ENCODE assay signal across 14 mouse cellular contexts in genomic region chr9:105693056-105693455, GRCm38 (mm10). TPM values are rescaled to one million over a fixed set of nuclear protein-coding genes. Genes with fewer than 3 reads are reported as not detected.
DNase-seq lines count a peak whose midpoint lies in the region; ATAC-seq and TF ChIP-seq lines count a peak whose summit lies in the region.
"Had no signal": no experiment of that assay in that cellular context is flagged by ENCODE, and none has a peak within 500 bp of the region (broad histone marks: within the 10 kb centered on the region; RNA-seq: fewer than 3 reads in every experiment).

No protein-coding gene starts in this region.

- no peak for TF ChIP-seq CTCF in layer of hippocampus, adult 2 months (conservative IDR thresholded peaks at IDR 0.05)

- ATAC-seq in forebrain, embryonic 14.5 days, result no peak
- ATAC-seq in forebrain, embryonic 12.5 days (ENCODE audit: low FRiP score), result no peak
- ATAC-seq: CD4-positive, CD25-positive, alpha-beta regulatory T cell, adult 4 months; inflammation-experienced regulatory T-cells, adult 6 months had no signal

- no peak overlapping the region for H3K4me2 ChIP-seq in forebrain, embryonic 14.5 days (ENCODE audit: low read length)
- H3K4me2 ChIP-seq in forebrain, embryonic 12.5 days, result no peak overlapping the region
- H3K4me2 ChIP-seq: embryonic facial prominence, embryonic 12.5 days; neural tube, embryonic 12.5 days had no signal

- H3K9ac ChIP-seq in forebrain, embryonic 14.5 days (ENCODE audit: low read length), result no peak overlapping the region
- no peak overlapping the region for H3K9ac ChIP-seq in forebrain, embryonic 12.5 days
- H3K9ac ChIP-seq: embryonic facial prominence, embryonic 12.5 days; neural tube, embryonic 12.5 days had no signal

- WGBS in forebrain, embryonic 14.5 days, result 85% methylated on average over 9 of the region's 9 CpGs
- WGBS in forebrain, embryonic 12.5 days, result 86% methylated on average over 9 of the region's 9 CpGs

- H3K4me3 ChIP-seq in forebrain, embryonic 14.5 days (ENCODE audit: low read depth, low read length), result no peak overlapping the region
- no peak overlapping the region for H3K4me3 ChIP-seq in forebrain, embryonic 12.5 days (replicated peaks)
- no peak overlapping the region for H3K4me3 ChIP-seq in layer of hippocampus, adult 2 months
- H3K4me3 ChIP-seq: embryonic facial prominence, embryonic 12.5 days; neural tube, embryonic 12.5 days had no signal

- no peaks in the 10 kb centered on the region for H3K9me3 ChIP-seq in forebrain, embryonic 14.5 days (replicated peaks; ENCODE audit: control insufficient read depth, low read length)
- H3K9me3 ChIP-seq in forebrain, embryonic 12.5 days, result no peaks in the 10 kb centered on the region
- H3K9me3 ChIP-seq: embryonic facial prominence, embryonic 12.5 days; G1E; neural tube, embryonic 12.5 days had no signal

- DNase-seq in forebrain, embryonic 14.5 days (ENCODE audit: low spot score), result peak; percentile 11
- no peak for DNase-seq in layer of hippocampus, adult 2 months (ENCODE audit: low spot score in 2 of 2)
- DNase-seq in layer of hippocampus, adult 11-12 months (ENCODE audit: low spot score), result no peak
- DNase-seq in right cerebral cortex, adult 18-20 months, result peak; percentile 62
- DNase-seq in right cerebral cortex, postnatal 4 days, result no peak
- peak; percentile 45 to 59 for DNase-seq in right cerebral cortex, postnatal 36 days (ENCODE audit: low spot score in 2 of 2)
- no peak for DNase-seq in lung, adult 18-20 months

- no peak overlapping the region for H3K27ac ChIP-seq in forebrain, embryonic 14.5 days (ENCODE audit: low read depth, low read length)
- H3K27ac ChIP-seq in forebrain, embryonic 12.5 days, result no peak overlapping the region
- peak overlapping the region; percentile 90 for H3K27ac ChIP-seq in layer of hippocampus, adult 2 months
- H3K27ac ChIP-seq: embryonic facial prominence, embryonic 12.5 days; neural tube, embryonic 12.5 days; stomach, postnatal 0 days had no signal

- no peaks in the 10 kb centered on the region for H3K4me1 ChIP-seq in forebrain, embryonic 14.5 days (ENCODE audit: control insufficient read depth, insufficient read depth, low read length)
- peaks cover 7% of the 10 kb centered on the region for H3K4me1 ChIP-seq in forebrain, embryonic 12.5 days
- H3K4me1 ChIP-seq: embryonic facial prominence, embryonic 12.5 days; neural tube, embryonic 12.5 days had no signal

- peaks cover 6% of the 10 kb centered on the region for H3K36me3 ChIP-seq in forebrain, embryonic 14.5 days (ENCODE audit: control insufficient read depth, insufficient read depth, low read length)
- H3K36me3 ChIP-seq in forebrain, embryonic 12.5 days (replicated peaks), result peaks cover 7% of the 10 kb centered on the region

- H3K27me3 ChIP-seq in forebrain, embryonic 14.5 days (replicated peaks; ENCODE audit: control insufficient read depth, insufficient read depth, low read length), result no peaks in the 10 kb centered on the region
- no peaks in the 10 kb centered on the region for H3K27me3 ChIP-seq in forebrain, embryonic 12.5 days
- H3K27me3 ChIP-seq: embryonic facial prominence, embryonic 12.5 days; neural tube, embryonic 12.5 days had no signal

RNA-seq across cellular contexts. Expression of gene Pik3r4, which starts 50.3 kb away (rescaled TPM):
- polyA plus RNA-seq in forebrain, embryonic 14.5 days (2014; fragmentation: Nextera tagmentation; extraction: Ambion mirVana), result 18.2 and 19.0 TPM in 2 replicates
- polyA plus RNA-seq in forebrain, embryonic 12.5 days (2016; fragmentation: Nextera tagmentation; extraction: Ambion mirVana), result 25.8 and 27.4 TPM in 2 replicates
- 10 to 100 TPM; 46.2 to 48.4 TPM for total RNA-seq in layer of hippocampus, adult 2 months (2021)

Comparison
In these comparisons a context has a peak if more than half of its experiments do, and no peak if none do; other contexts are left out.
1. DNase-seq: peak in forebrain, embryonic 14.5 days (single experiment), right cerebral cortex, adult 18-20 months (single experiment) and right cerebral cortex, postnatal 36 days (2 of 2); none in layer of hippocampus, adult 2 months (0 of 2), layer of hippocampus, adult 11-12 months (single experiment), right cerebral cortex, postnatal 4 days (single experiment) and lung, adult 18-20 months (0 of 2).